Mouse (Mus musculus): ENCODE measurements around the gene Mefv. TPM values are rescaled to one million over a fixed set of nuclear protein-coding genes. Genes with fewer than 3 reads are reported as not detected.

Gene Mefv
- total and polyA plus RNA-seq, 3 experiments: not detected

Other genes with a start within 250 kb of the Mefv start
- not detected in 2 replicates for gene Olfr161, start 127.1 kb downstream of the Mefv start, total RNA-seq (2012; rRNA removed)
- gene Olfr161, start 127.1 kb downstream of the Mefv start, total RNA-seq (2014; rRNA removed): not detected in 2 replicates
- 0.03 and 0.04 TPM in 2 replicates for gene Olfr161, start 127.1 kb downstream of the Mefv start, polyA plus RNA-seq (2012; ENCODE audit: insufficient read length, low read depth)
- gene Zfp263, start 26.0 kb upstream of the Mefv start, total RNA-seq (2012; rRNA removed): 17.4 and 22.2 TPM in 2 replicates
- 24.2 and 25.8 TPM in 2 replicates for gene Zfp263, start 26.0 kb upstream of the Mefv start, total RNA-seq (2014; rRNA removed)
- gene Zfp263, start 26.0 kb upstream of the Mefv start, polyA plus RNA-seq (2012; ENCODE audit: insufficient read length, low read depth): 20.4 and 21.4 TPM in 2 replicates
- not detected in 2 replicates for gene Olfr15, start 112.8 kb upstream of the Mefv start, total RNA-seq (2012; rRNA removed)
- gene Olfr15, start 112.8 kb upstream of the Mefv start, total RNA-seq (2014; rRNA removed): not detected in 2 replicates
- gene Olfr15, start 112.8 kb upstream of the Mefv start, polyA plus RNA-seq (2012; ENCODE audit: insufficient read length, low read depth): not detected in 2 replicates
- 0.59 and 0.98 TPM in 2 replicates for gene Zfp174, start 129.2 kb upstream of the Mefv start, total RNA-seq (2012; rRNA removed)
- gene Zfp174, start 129.2 kb upstream of the Mefv start, total RNA-seq (2014; rRNA removed): 0.24 and 0.26 TPM in 2 replicates
- 0.33 and 0.37 TPM in 2 replicates for gene Zfp174, start 129.2 kb upstream of the Mefv start, polyA plus RNA-seq (2012; ENCODE audit: insufficient read length, low read depth)
- gene Naa60, start 154.3 kb upstream of the Mefv start, total RNA-seq (2012; rRNA removed): 31.9 and 39.0 TPM in 2 replicates
- 26.4 and 28.3 TPM in 2 replicates for gene Naa60, start 154.3 kb upstream of the Mefv start, total RNA-seq (2014; rRNA removed)
- gene Naa60, start 154.3 kb upstream of the Mefv start, polyA plus RNA-seq (2012; ENCODE audit: insufficient read length, low read depth): 67.2 and 81.5 TPM in 2 replicates
- gene Zfp597, start 166.5 kb upstream of the Mefv start, total RNA-seq (2012; rRNA removed): 10.4 and 13.4 TPM in 2 replicates
- 17.5 and 17.8 TPM in 2 replicates for gene Zfp597, start 166.5 kb upstream of the Mefv start, total RNA-seq (2014; rRNA removed)
- 10.5 and 11.0 TPM in 2 replicates for gene Zfp597, start 166.5 kb upstream of the Mefv start, polyA plus RNA-seq (2012; ENCODE audit: insufficient read length, low read depth)
- gene Gm20695, start 166.6 kb upstream of the Mefv start, total RNA-seq (2012; rRNA removed): 0.88 and 0.89 TPM in 2 replicates
- gene Gm20695, start 166.6 kb upstream of the Mefv start, total RNA-seq (2014; rRNA removed): 1.2 and 1.7 TPM in 2 replicates
- gene Gm20695, start 166.6 kb upstream of the Mefv start, polyA plus RNA-seq (2012; ENCODE audit: insufficient read length, low read depth): not detected in 2 replicates
- gene 1700037C18Rik, start 190.6 kb upstream of the Mefv start, total RNA-seq (2012; rRNA removed): 11.9 TPM in 2 replicates
- 15.9 and 18.1 TPM in 2 replicates for gene 1700037C18Rik, start 190.6 kb upstream of the Mefv start, total RNA-seq (2014; rRNA removed)
- 14.7 and 15.2 TPM in 2 replicates for gene 1700037C18Rik, start 190.6 kb upstream of the Mefv start, polyA plus RNA-seq (2012; ENCODE audit: insufficient read length, low read depth)
- gene Cluap1, start 190.7 kb upstream of the Mefv start, total RNA-seq (2012; rRNA removed): 33.7 and 37.6 TPM in 2 replicates
- gene Cluap1, start 190.7 kb upstream of the Mefv start, total RNA-seq (2014; rRNA removed): 46.5 and 47.9 TPM in 2 replicates
- gene Cluap1, start 190.7 kb upstream of the Mefv start, polyA plus RNA-seq (2012; ENCODE audit: insufficient read length, low read depth): 47.0 and 56.1 TPM in 2 replicates

Data from CH12.LX (cell line).